Comparison of ENCODE assay signal across 16 mouse cellular contexts in genomic region chr5:144944932-144945331, GRCm38 (mm10). TPM values are rescaled to one million over a fixed set of nuclear protein-coding genes. Genes with fewer than 3 reads are reported as not detected.
DNase-seq lines count a peak whose midpoint lies in the region; ATAC-seq lines count a peak whose summit lies in the region.
"Had no signal": no experiment of that assay in that cellular context is flagged by ENCODE, and none has a peak within 500 bp of the region (broad histone marks: within the 10 kb centered on the region; RNA-seq: fewer than 3 reads in every experiment).

No protein-coding gene starts in this region.

- H3K4me2 ChIP-seq in heart, embryonic 11.5 days: no peak overlapping the region
- H3K4me2 ChIP-seq in heart, embryonic 12.5 days: no peak overlapping the region
- H3K4me2 ChIP-seq: midbrain, embryonic 11.5 days had no signal

- no peak overlapping the region for H3K9ac ChIP-seq in heart, embryonic 11.5 days (ENCODE audit: low read depth, low read length)
- H3K9ac ChIP-seq in heart, embryonic 12.5 days: no peak overlapping the region
- H3K9ac ChIP-seq: liver, embryonic 14.5 days had no signal

- intact Hi-C loops in heart, postnatal 25 days (cut with DNase I): no loop called here
- intact Hi-C loops in gastrocnemius, postnatal 14 days (cut with DNase I; ENCODE audit: low total_unique reads): no loop called here

- H3K27ac ChIP-seq in heart, embryonic 11.5 days (ENCODE audit: low read depth, low read length): no peak overlapping the region
- H3K27ac ChIP-seq in heart, embryonic 12.5 days (ENCODE audit: poor library complexity, severe bottlenecking): no peak overlapping the region
- H3K27ac ChIP-seq: hindbrain, postnatal 0 days; liver, embryonic 14.5 days had no signal

- no peak overlapping the region for H3K4me3 ChIP-seq in heart, embryonic 11.5 days (ENCODE audit: low read depth, low read length)
- no peak overlapping the region for H3K4me3 ChIP-seq in heart, embryonic 12.5 days
- H3K4me3 ChIP-seq: erythroblast, embryonic 14.5 days; myocyte had no signal

- no peaks in the 10 kb centered on the region for H3K9me3 ChIP-seq in heart, embryonic 11.5 days (replicated peaks; ENCODE audit: control insufficient read depth, low read length)
- H3K9me3 ChIP-seq in heart, embryonic 12.5 days (replicated peaks): no peaks in the 10 kb centered on the region

- H3K36me3 ChIP-seq in heart, embryonic 11.5 days (ENCODE audit: control insufficient read depth, insufficient read depth, low read length): no peaks in the 10 kb centered on the region
- H3K36me3 ChIP-seq in heart, embryonic 12.5 days: no peaks in the 10 kb centered on the region

- peaks cover 21% of the 10 kb centered on the region for H3K4me1 ChIP-seq in heart, embryonic 11.5 days (ENCODE audit: control insufficient read depth, insufficient read depth, low read length)
- H3K4me1 ChIP-seq in heart, embryonic 12.5 days (replicated peaks): peaks cover 65% of the 10 kb centered on the region

- ATAC-seq in heart, embryonic 11.5 days (replicated peaks; ENCODE audit: insufficient number of reproducible peaks, low FRiP score, low TSS enrichment): no peak
- ATAC-seq in heart, embryonic 12.5 days (ENCODE audit: insufficient number of reproducible peaks, low FRiP score): no peak
- ATAC-seq: hindbrain, postnatal 0 days had no signal

- DNase-seq in heart, postnatal 25 days (ENCODE audit: low spot score): peak; percentile 10
- DNase-seq in adrenal gland, postnatal 14 days: peak; percentile 73
- peak; percentile 80 for DNase-seq in gastrocnemius, postnatal 14 days
- DNase-seq in lung, postnatal 25 days (ENCODE audit: low spot score): peak; percentile 65
- DNase-seq in testis, postnatal 10 days (ENCODE audit: low spot score): no peak
- no peak for DNase-seq in cerebellum, adult 9-10 months
- DNase-seq: cerebellum, postnatal 10 days; kidney, adult 9 months; thymus, adult 18-20 months had no signal

- WGBS in heart, embryonic 11.5 days (ENCODE audit: insufficient replicate concordance): 79% methylated on average over 7 of the region's 7 CpGs
- 83% methylated on average over 7 of the region's 7 CpGs for WGBS in heart, embryonic 12.5 days

- H3K27me3 ChIP-seq in heart, embryonic 11.5 days (ENCODE audit: control insufficient read depth, insufficient read depth, low read length): no peaks in the 10 kb centered on the region
- no peaks in the 10 kb centered on the region for H3K27me3 ChIP-seq in heart, embryonic 12.5 days (replicated peaks)

RNA-seq across cellular contexts. Expression of gene Smurf1, which starts 20.7 kb away (rescaled TPM):
- 10 to 100 TPM; 21.9 to 27.6 TPM for total RNA-seq in heart, postnatal 25 days (2021)
- polyA plus RNA-seq in heart, embryonic 11.5 days (2014; fragmentation: Nextera tagmentation; extraction: Ambion mirVana): 14.3 and 15.7 TPM in 2 replicates
- 17.2 and 19.4 TPM in 2 replicates for total RNA-seq in adrenal gland, postnatal 14 days (2021)
- 10 to 100 TPM; 11.0 to 13.1 TPM for total RNA-seq in gastrocnemius, postnatal 14 days (2021)
- 18.7 and 21.6 TPM in 2 replicates for polyA plus RNA-seq in heart, embryonic 12.5 days (2016; fragmentation: Nextera tagmentation; extraction: Ambion mirVana)

Comparison
In these comparisons a context has a peak if more than half of its experiments do, and no peak if none do; other contexts are left out.
1. DNase-seq: peak in heart, postnatal 25 days (single experiment), adrenal gland, postnatal 14 days (single experiment), gastrocnemius, postnatal 14 days (single experiment) and lung, postnatal 25 days (single experiment); none in testis, postnatal 10 days (single experiment) and cerebellum, adult 9-10 months (single experiment).